Mouse (Mus musculus) gastrocnemius, postnatal 14 days (tissue): ENCODE measurements around the gene Havcr2. TPM values are rescaled to one million over a fixed set of nuclear protein-coding genes. Genes with fewer than 3 reads are reported as not detected.
"Not testable (repeated sequence)": the region's sequence is repeated elsewhere in the genome, so short reads cannot be mapped to it uniquely, and the experiment has no call there.

ENCODE experiments used
- DNase-seq: peaks from one replicate; pipeline ENCODE4 v3.0.0; 2021; ENCODE audit warnings: mixed read lengths
- intact Hi-C: fragments of 180-260 bp; cut with DNase I; formaldehyde crosslinking; loops from one replicate; pipeline ENCODE4 v1.15.1; 2025; ENCODE audit warnings: low total_unique reads
- long read RNA-seq, 2 experiments: library from polyadenylated mRNA; stranded (forward); transcript quantifications; one replicate each; pipeline ENCODE4 v2.0.0; 2021
- total RNA-seq, 2 experiments: library from RNA; stranded (reverse); gene quantifications; 2 replicates each; pipeline ENCODE4 v1.2.3; 2021

Havcr2 gene
- not detected for total RNA-seq
- long read RNA-seq, experiment 1, partial matches to known transcripts, result 0 of 1 reads
- long read RNA-seq, experiment 1, other reads (novel, unspliced or antisense), result 0 of 1 reads
- long read RNA-seq, experiment 2, result 0 reads

DNA sequence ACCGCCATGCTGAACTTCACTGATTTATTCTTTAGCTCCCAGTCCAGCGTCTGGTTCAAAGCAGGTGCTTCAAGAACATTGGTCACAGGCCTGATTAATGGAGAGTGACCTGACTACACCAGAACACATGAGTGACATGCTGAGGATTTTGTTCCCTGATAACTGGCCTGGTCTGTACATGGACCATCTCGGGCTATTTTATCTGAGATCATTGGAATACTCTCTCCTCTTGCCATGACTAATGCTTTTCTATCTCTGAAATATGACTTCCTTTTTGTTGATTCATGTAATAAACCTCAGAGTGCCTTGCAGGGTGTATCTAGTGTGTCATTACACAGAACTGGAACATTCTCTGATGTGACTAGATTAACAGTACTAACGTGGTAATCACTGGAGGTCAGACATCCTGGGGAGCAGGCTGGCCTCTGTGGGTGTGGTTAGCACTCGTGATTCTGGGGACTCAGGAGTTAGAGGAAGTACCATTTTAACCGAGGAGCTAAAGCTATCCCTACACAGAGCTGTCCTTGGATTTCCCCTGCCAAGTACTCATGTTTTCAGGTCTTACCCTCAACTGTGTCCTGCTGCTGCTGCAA, at the start of gene Havcr2:
Gene Havcr2, plus strand, starts transcription at position 483 of the 593 bp plus-strand sequence.
- intact Hi-C loops, result no loop called here
- no peak for DNase-seq

- intact Hi-C loops, result no loop called here
These were observed 49.7 kb upstream of the Havcr2 start for GRCm38 (mm10) chr11:46404986-46405385.

DNA sequence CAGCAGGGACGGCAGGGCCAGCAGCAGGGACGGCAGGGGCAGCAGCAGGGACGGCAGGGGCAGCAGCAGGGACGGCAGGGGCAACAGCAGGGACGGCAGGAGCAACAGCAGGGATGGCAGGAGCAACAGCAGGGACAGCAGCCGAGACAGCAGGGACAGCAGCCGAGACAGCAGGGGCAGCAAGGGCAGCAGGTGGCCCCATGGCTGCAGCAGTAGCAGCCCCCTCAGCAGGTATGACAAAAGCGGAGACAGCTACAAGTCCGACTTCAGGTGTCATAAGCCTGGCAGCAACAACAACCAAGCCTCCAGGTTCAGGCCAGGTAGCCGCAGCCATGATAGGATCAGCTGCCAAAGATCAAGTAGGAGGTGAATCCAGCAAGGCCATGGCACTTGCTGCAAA, 48.0 kb upstream of the Havcr2 start:
- intact Hi-C loops, result no loop called here
- DNase-seq, result no peak

More at GRCm38 (mm10) chr11:46404986-46405385, 49.7 kb upstream of the Havcr2 start:
- no peak for DNase-seq

DNA sequence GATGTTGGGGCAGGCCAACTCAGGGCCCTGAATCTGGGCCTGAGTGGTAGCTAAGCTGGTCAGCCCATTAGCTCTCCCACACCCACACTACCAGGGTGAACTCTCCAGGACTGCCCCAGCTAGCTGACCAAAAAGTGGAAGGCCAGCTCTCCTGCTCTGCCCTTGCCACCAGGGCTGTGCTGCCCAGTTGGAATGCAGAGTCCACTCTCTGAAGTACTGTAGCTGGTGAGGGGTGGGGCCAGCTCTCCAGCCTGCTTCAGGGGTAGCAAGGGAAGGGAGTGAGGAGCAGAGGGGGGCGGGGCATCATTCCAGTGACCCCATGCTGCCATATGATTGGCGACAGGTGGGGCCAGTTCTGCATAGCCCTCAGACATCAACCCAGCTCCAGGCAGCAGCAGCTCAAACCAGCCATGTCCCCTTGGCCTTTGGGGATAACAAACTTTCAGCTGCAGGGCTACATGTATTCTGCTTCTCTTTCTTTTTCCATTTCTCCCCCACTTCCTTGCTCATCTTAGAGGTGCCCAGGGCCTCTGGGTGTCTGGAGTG, 44.6 kb upstream of the Havcr2 start:
- intact Hi-C loops, result no loop called here
- DNase-seq, result no peak

GRCm38 (mm10) chr11:46418438-46418837, 36.3 kb upstream of the Havcr2 start:
- intact Hi-C loops, result no loop called here
- DNase-seq, result no peak

DNA sequence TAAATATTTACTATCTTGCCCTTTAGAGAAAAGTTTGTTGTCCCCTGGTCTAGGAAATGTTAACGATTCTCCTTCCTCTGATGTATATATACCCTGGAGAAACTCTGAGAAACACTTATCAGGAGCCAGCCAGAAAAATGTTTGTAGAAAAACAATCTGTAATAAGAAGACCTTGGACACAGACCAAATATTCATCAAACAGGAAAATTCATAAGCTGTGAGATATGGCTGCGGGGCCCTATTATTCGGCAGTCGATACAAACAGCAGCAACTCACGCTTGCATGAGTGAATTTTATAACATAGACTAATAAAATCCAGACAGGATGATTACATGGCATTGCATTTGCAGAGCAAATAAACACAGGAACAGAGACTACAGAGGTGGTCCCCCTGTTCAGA, 35.9 kb upstream of the Havcr2 start:
- DNase-seq, result no peak
- intact Hi-C loops, result no loop called here

GRCm38 (mm10) chr11:46421086-46421888, 33.4 kb upstream of the Havcr2 start:
- DNase-seq, result no peak
- intact Hi-C loops, result loop anchor here (10.0 kb wide), 1 partner anchor 146 kb away; no protein-coding TSS in a partner anchor

DNA sequence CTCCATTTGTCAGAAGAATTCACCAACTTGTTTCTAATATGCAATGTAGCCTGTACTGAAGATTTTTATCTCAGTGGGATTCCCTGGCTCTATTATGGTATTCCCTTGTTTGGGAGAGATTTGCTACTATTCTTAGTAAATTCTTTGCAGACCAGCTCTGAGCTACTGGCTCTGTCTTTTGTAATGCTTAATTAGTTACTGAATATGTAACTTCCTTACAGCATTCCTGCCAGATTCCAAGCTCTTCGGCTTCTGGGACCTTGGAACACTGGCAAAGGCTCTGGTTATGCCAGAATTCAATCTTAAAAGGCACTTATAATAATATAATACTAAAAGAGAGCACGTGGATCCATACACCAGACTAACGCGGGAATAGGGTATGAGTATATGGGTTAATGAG, 26.6 kb upstream of the Havcr2 start:
- not testable (repeated sequence) for DNase-seq
- intact Hi-C loops, result loop anchor here (10.0 kb wide), 1 partner anchor 153 kb away; no protein-coding TSS in a partner anchor

DNA sequence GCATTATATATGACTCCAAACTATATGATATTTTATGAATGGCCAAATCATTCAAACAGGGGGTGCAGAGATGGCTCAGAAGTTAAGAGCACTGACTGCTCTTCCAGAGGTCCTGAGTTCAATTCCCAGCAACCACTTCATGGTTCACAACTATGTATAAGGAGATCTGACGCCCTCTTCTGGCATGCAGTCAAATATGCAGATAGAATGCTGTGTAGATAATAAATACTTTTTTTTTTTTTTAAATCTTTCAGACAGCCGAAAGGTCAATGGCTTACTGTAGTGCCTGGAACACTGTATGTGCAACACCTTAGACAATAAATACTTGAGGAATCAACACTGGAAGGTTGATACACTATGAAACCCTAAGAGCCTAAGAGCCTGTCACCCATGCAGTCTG, 24.6 kb upstream of the Havcr2 start:
- no peak for DNase-seq
- intact Hi-C loops, result no loop called here

DNA sequence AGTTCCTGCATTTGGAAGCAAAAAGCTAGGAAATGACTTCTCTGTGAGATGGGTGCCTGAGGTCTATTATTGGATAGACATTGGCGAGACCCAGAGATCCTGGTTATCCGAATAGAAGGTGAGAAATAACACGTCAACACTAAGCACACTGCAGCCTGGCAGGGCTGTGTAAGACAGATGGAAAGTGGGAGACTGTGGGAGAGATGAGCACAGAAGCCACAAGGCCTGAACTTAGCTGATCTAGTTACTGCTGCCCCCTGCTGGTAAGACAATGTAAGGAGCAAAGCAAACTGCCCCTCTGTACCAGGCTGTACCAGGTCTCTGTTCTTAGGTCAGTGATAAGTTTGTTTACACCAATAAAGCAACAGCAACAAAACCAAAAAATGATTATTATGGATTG, 23.6 kb upstream of the Havcr2 start:
- intact Hi-C loops, result no loop called here
- peak; percentile 67 for DNase-seq

DNA sequence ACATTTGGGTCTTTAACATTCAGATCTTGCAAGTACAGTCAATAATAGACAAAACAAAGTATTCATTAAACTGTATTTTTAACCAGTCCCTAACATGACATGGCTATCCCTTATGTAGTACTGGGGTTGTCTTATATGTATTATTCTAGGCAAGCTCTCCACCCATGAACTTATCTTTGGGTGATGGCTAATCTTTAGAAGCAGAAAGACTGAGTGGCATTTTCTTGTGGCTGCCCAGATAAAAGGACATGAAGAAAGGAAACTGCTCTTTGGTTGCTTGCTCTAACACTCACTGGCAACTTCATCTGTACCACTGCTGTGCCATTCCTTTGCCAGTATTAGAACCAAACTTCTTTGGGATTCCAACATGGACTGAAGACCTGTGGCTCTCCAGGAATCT, 19.4 kb upstream of the Havcr2 start:
- no peak for DNase-seq
- intact Hi-C loops, result no loop called here

DNA sequence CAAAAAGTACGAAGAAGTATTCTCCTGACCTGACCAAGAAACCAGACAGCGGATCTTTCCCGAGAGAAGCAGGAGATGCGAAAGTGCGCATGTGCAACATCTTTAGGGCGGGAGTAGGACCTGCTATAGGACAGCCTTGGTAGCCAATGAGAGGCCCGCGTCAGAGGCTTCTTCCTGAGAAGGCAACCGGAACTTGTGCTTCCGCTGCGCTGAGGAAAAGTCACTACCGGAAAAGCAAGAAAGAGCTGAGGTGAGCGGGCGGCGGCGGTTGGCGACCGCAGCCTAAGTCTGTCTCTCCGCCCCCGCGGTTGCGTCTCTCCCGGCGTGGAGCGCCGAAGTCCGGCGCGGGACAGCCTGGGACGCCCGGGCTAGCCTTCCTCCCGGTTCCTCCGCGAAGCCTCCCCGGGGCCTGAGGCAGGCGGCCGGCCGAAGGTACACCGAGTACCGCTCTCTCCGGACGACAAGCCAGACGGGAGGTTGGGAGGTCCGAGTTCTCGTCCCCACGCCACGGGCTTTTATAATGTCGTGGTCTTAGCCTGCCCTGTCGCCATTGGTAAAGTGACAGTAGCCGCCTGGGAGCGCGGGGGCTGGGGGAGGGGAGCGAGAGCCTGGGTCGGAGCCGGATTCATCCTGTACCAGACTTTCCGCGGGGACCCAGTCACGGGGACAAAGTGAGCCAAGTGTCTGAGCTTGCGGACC, 17.8 kb upstream of the Havcr2 start, which contains the start of gene Med7:
Gene Med7, plus strand, starts transcription at position 166 of the 699 bp plus-strand sequence.
- peak; percentile 94 for DNase-seq
- intact Hi-C loops, result no loop called here

GRCm38 (mm10) chr11:46437459-46438000, 17.2 kb upstream of the Havcr2 start:
- intact Hi-C loops, result no loop called here
- DNase-seq, result no peak

GRCm38 (mm10) chr11:46439005-46439543, 15.7 kb upstream of the Havcr2 start:
- intact Hi-C loops, result no loop called here
- no peak for DNase-seq

GRCm38 (mm10) chr11:46441774-46442173, 13.0 kb upstream of the Havcr2 start:
- no peak for DNase-seq
- intact Hi-C loops, result no loop called here

DNA sequence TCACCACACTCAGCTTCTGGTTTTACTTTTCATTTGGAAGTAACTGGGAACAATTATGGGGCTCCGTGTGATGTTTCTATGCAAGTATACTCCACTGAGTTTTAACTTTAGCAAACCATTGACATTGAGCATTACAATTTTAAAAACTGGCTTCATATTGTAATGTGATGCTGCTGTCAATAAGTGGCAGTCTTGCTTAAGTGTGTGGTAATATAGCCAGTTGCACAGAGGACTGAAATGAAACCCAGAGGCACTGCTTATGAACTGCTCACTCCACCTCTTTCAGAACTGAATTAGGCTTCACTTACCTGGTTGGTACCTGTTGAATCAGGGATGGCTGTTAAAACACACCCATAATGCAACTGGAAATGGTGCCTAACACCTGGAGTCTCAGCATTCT, 11.6 kb upstream of the Havcr2 start:
- intact Hi-C loops, result no loop called here
- DNase-seq, result no peak

- intact Hi-C loops, result no loop called here
- no peak for DNase-seq
These were observed 10.8 kb upstream of the Havcr2 start for GRCm38 (mm10) chr11:46443979-46444378.

DNA sequence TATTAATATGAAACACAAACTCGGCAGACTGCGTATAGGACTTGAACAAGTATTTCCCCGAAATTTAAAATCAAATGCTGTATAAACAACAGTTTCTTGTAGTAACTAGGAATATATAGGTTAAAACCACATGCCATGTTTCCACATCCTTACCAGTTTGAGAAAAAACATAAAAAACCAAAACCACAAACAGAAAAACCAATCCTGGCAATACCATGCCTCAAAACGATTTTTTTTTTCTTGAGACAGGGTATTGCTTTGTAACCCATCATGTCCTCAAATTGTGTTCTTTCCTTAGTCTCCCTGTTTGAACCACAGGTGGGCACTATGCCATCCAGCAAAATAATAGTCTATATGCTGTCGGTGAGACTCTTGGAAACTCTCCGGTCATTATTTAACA, 8.6 kb upstream of the Havcr2 start:
- no peak for DNase-seq
- intact Hi-C loops, result no loop called here
